In genomic region chr11:113192086-113192856, GRCm38 (mm10) we compare ENCODE assay signal across 8 mouse cellular contexts.
DNase-seq lines count a peak whose midpoint lies in the region; ATAC-seq and TF ChIP-seq lines count a peak whose summit lies in the region.
"Had no signal": no experiment of that assay in that cellular context is flagged by ENCODE, and none has a peak within 500 bp of the region (broad histone marks: within the 10 kb centered on the region; RNA-seq: fewer than 3 reads in every experiment).

No protein-coding gene starts in this region.

- TF ChIP-seq CTCF in lung, postnatal 0 days (IDR thresholded peaks at IDR 0.05) = no peak
- TF ChIP-seq CTCF in stomach, postnatal 0 days (IDR thresholded peaks at IDR 0.05; ENCODE audit: low read depth) = no peak

- no peak overlapping the region for H3K4me3 ChIP-seq in lung, postnatal 0 days (ENCODE audit: low read depth, low read length)
- no peak overlapping the region for H3K4me3 ChIP-seq in forebrain, embryonic 13.5 days
- no peak overlapping the region for H3K4me3 ChIP-seq in stomach, postnatal 0 days (ENCODE audit: low read depth, low read length)
- H3K4me3 ChIP-seq: neural tube, embryonic 12.5 days had no signal

- DNase-seq in lung, postnatal 0 days (ENCODE audit: low spot score) = peak; percentile 48
- DNase-seq in lung, postnatal 36 days = no peak
- peak; percentile 56 to 65 for DNase-seq in left cerebral cortex, postnatal 14 days (ENCODE audit: low spot score in 2 of 2)
- peak; percentile 33 for DNase-seq in stomach, postnatal 0 days (ENCODE audit: low spot score)
- no peak for DNase-seq in kidney, postnatal 10 days
- no peak for DNase-seq in gastrocnemius, postnatal 4 days (ENCODE audit: low spot score in 2 of 2)

- no peak; the same call in 1 of the 2 replicates for TF ChIP-seq EP300 in lung, postnatal 0 days (IDR thresholded peaks at IDR 0.05)
- no peak for TF ChIP-seq EP300 in stomach, postnatal 0 days (optimal IDR thresholded peaks at IDR 0.05)

- 41% methylated on average over 22 of the region's 22 CpGs for WGBS in lung, postnatal 0 days
- WGBS in forebrain, embryonic 13.5 days = 55% methylated on average over 22 of the region's 22 CpGs
- WGBS in stomach, postnatal 0 days = 52% methylated on average over 22 of the region's 22 CpGs

- no peaks in the 10 kb centered on the region for H3K36me3 ChIP-seq in lung, postnatal 0 days (ENCODE audit: insufficient read depth, low read length)
- no peaks in the 10 kb centered on the region for H3K36me3 ChIP-seq in forebrain, embryonic 13.5 days (ENCODE audit: poor library complexity, severe bottlenecking)
- no peaks in the 10 kb centered on the region for H3K36me3 ChIP-seq in stomach, postnatal 0 days (ENCODE audit: control insufficient read depth, insufficient read depth, low read length)
- H3K36me3 ChIP-seq: neural tube, embryonic 12.5 days had no signal

- H3K4me1 ChIP-seq in lung, postnatal 0 days (ENCODE audit: insufficient read depth, low read depth, low read length) = no peaks in the 10 kb centered on the region
- peaks cover 79% of the 10 kb centered on the region for H3K4me1 ChIP-seq in forebrain, embryonic 13.5 days
- H3K4me1 ChIP-seq in stomach, postnatal 0 days (replicated peaks; ENCODE audit: control insufficient read depth, insufficient read depth) = no peaks in the 10 kb centered on the region

- no peak overlapping the region for H3K9ac ChIP-seq in lung, postnatal 0 days (replicated peaks; ENCODE audit: low read depth)
- H3K9ac ChIP-seq in forebrain, embryonic 13.5 days = peak overlapping the region; percentile 10; the same call in 1 of the 2 replicates
- no peak overlapping the region for H3K9ac ChIP-seq in stomach, postnatal 0 days (ENCODE audit: low read length)
- H3K9ac ChIP-seq: neural tube, embryonic 12.5 days had no signal

- no peaks in the 10 kb centered on the region for H3K27me3 ChIP-seq in lung, postnatal 0 days (replicated peaks; ENCODE audit: insufficient read depth, low read length)
- H3K27me3 ChIP-seq in forebrain, embryonic 13.5 days = no peaks in the 10 kb centered on the region
- H3K27me3 ChIP-seq in stomach, postnatal 0 days (ENCODE audit: control insufficient read depth, insufficient read depth, low read length) = no peaks in the 10 kb centered on the region
- H3K27me3 ChIP-seq: neural tube, embryonic 12.5 days had no signal

- intact Hi-C loops in left cerebral cortex, postnatal 14 days (cut with DNase I) = no loop called here

- no peaks in the 10 kb centered on the region for H3K9me3 ChIP-seq in lung, postnatal 0 days (ENCODE audit: low read length)
- H3K9me3 ChIP-seq in forebrain, embryonic 13.5 days (replicated peaks) = no peaks in the 10 kb centered on the region
- H3K9me3 ChIP-seq in stomach, postnatal 0 days (ENCODE audit: control insufficient read depth, low read length) = no peaks in the 10 kb centered on the region
- H3K9me3 ChIP-seq: neural tube, embryonic 12.5 days had no signal

- 0 out of 2 replicates have a peak overlapping the region, but pooled peaks have one; percentile 25 for H3K4me2 ChIP-seq in lung, postnatal 0 days (replicated peaks; ENCODE audit: low read depth, low read length)
- H3K4me2 ChIP-seq in forebrain, embryonic 13.5 days = peak overlapping the region; percentile 45
- no peak overlapping the region for H3K4me2 ChIP-seq in stomach, postnatal 0 days (replicated peaks; ENCODE audit: low read depth)
- H3K4me2 ChIP-seq: neural tube, embryonic 12.5 days had no signal

- ATAC-seq in lung, postnatal 0 days = peak; percentile 61
- peak; percentile 64 for ATAC-seq in forebrain, embryonic 13.5 days
- no peak for ATAC-seq in stomach, postnatal 0 days (ENCODE audit: low FRiP score, low TSS enrichment)

- no peak overlapping the region for H3K27ac ChIP-seq in lung, postnatal 0 days (ENCODE audit: low read length)
- H3K27ac ChIP-seq in forebrain, embryonic 13.5 days = peak overlapping the region; percentile 78
- H3K27ac ChIP-seq in stomach, postnatal 0 days (replicated peaks) = 0 out of 2 replicates have a peak overlapping the region, but pooled peaks have one; percentile 13
- H3K27ac ChIP-seq: neural tube, embryonic 12.5 days had no signal

Comparison
In these comparisons a context has a peak if more than half of its experiments do, and no peak if none do; other contexts are left out.
1. DNase-seq: peak in lung, postnatal 0 days (single experiment), left cerebral cortex, postnatal 14 days (2 of 2) and stomach, postnatal 0 days (single experiment); none in lung, postnatal 36 days (single experiment), kidney, postnatal 10 days (single experiment) and gastrocnemius, postnatal 4 days (0 of 2).